Mouse (Mus musculus): ENCODE data around the gene 4932415D10Rik.

The 4932415D10Rik gene

GRCm38 (mm10) chr10:82316482-82316881 is at the start of gene 4932415D10Rik:
4932415D10Rik (minus strand) TSS chr10:82316582.
- DNase-seq (ENCODE audit: low read depth, low spot score) = no peak

GRCm38 (mm10) chr10:82361911-82362310 is 45.5 kb upstream of the 4932415D10Rik start:
- DNase-seq (ENCODE audit: low read depth, low spot score) = no peak

GRCm38 (mm10) chr10:82355401-82355800 is 39.0 kb upstream of the 4932415D10Rik start:
- no peak for DNase-seq (ENCODE audit: low read depth, low spot score)

- DNase-seq (ENCODE audit: low read depth, low spot score) = peak; percentile 92
Measured at GRCm38 (mm10) chr10:82354083-82355010, 38.0 kb upstream of the 4932415D10Rik start, which contains the start of gene Gm4924. Gm4924 (plus strand) TSS chr10:82354255.

GRCm38 (mm10) chr10:82329826-82330225 is 13.4 kb upstream of the 4932415D10Rik start:
- DNase-seq (ENCODE audit: low read depth, low spot score) = no peak

GRCm38 (mm10) chr10:82320134-82320533 is 3.8 kb upstream of the 4932415D10Rik start:
- DNase-seq (ENCODE audit: low read depth, low spot score) = no peak

GRCm38 (mm10) chr10:82296440-82296839 is 19.9 kb downstream of the 4932415D10Rik start:
- no peak for DNase-seq (ENCODE audit: low read depth, low spot score)

- DNase-seq (ENCODE audit: low read depth, low spot score) = no peak
Measured at GRCm38 (mm10) chr10:82257331-82257730, 59.1 kb downstream of the 4932415D10Rik start.

- no peak for DNase-seq (ENCODE audit: low read depth, low spot score)
Measured at GRCm38 (mm10) chr10:82245021-82245420, 71.4 kb downstream of the 4932415D10Rik start.

- no peak for DNase-seq (ENCODE audit: low read depth, low spot score)
Measured at GRCm38 (mm10) chr10:82241401-82241788, 75.0 kb downstream of the 4932415D10Rik start.

GRCm38 (mm10) chr10:82240742-82241400 is 75.5 kb downstream of the 4932415D10Rik start, which contains the start of gene Zfp938:
Zfp938 (minus strand) TSS chr10:82241280.
- DNase-seq (ENCODE audit: low read depth, low spot score) = peak; percentile 72
